ENCODE assay signal across 9 mouse cellular contexts in genomic region chr14:72532028-72532917, GRCm38 (mm10). TPM values are rescaled to one million over a fixed set of nuclear protein-coding genes. Genes with fewer than 3 reads are reported as not detected.
DNase-seq lines count a peak whose midpoint lies in the region; ATAC-seq and TF ChIP-seq lines count a peak whose summit lies in the region.
"Had no signal": no experiment of that assay in that cellular context is flagged by ENCODE, and none has a peak within 500 bp of the region (broad histone marks: within the 10 kb centered on the region; RNA-seq: fewer than 3 reads in every experiment).

No protein-coding gene starts in this region.

- 1% methylated on average over 54 of the region's 54 CpGs for WGBS in heart, embryonic 13.5 days
- whole genome bisulfite sequencing in embryonic facial prominence, embryonic 13.5 days, result 3% methylated on average over 54 of the region's 54 CpGs
- 3% methylated on average over 54 of the region's 54 CpGs for WGBS in stomach, postnatal 0 days

- peaks cover 13% of the 10 kb centered on the region for H3K4me1 ChIP-seq in heart, embryonic 13.5 days
- H3K4me1 ChIP-seq in embryonic facial prominence, embryonic 13.5 days, result peaks cover 8% of the 10 kb centered on the region
- H3K4me1 ChIP-seq in stomach, postnatal 0 days (replicated peaks; ENCODE audit: control insufficient read depth, insufficient read depth), result no peaks in the 10 kb centered on the region

- DNase-seq in heart, postnatal 14 days, result no peak
- peak; percentile 44 for DNase-seq in Muller cell, postnatal 12 days (ENCODE audit: inconsistent ontology term)
- peak; percentile 70 for DNase-seq in kidney, adult 18-20 months
- DNase-seq in stomach, postnatal 0 days (ENCODE audit: low spot score), result peak; percentile 58
- DNase-seq in urinary bladder, adult 2 months (ENCODE audit: low spot score), result no peak

- intact Hi-C loops in heart, postnatal 14 days (cut with DNase I), result no loop called here

- peaks cover 62% of the 10 kb centered on the region for H3K27me3 ChIP-seq in heart, embryonic 13.5 days (replicated peaks)
- H3K27me3 ChIP-seq in embryonic facial prominence, embryonic 13.5 days, result peaks cover 53% of the 10 kb centered on the region
- H3K27me3 ChIP-seq in stomach, postnatal 0 days (ENCODE audit: control insufficient read depth, insufficient read depth, low read length), result no peaks in the 10 kb centered on the region

- no peaks in the 10 kb centered on the region for H3K9me3 ChIP-seq in heart, embryonic 13.5 days
- H3K9me3 ChIP-seq in embryonic facial prominence, embryonic 13.5 days, result no peaks in the 10 kb centered on the region
- no peaks in the 10 kb centered on the region for H3K9me3 ChIP-seq in stomach, postnatal 0 days (ENCODE audit: control insufficient read depth, low read length)

- TF ChIP-seq CTCF in stomach, postnatal 0 days (IDR thresholded peaks at IDR 0.05; ENCODE audit: low read depth), result no peak; the same call in 1 of the 2 replicates

- H3K36me3 ChIP-seq in heart, embryonic 13.5 days, result peaks cover 6% of the 10 kb centered on the region; the same call in 1 of the 2 replicates
- peaks cover 5% of the 10 kb centered on the region; the same call in 1 of the 2 replicates for H3K36me3 ChIP-seq in embryonic facial prominence, embryonic 13.5 days
- no peaks in the 10 kb centered on the region for H3K36me3 ChIP-seq in stomach, postnatal 0 days (ENCODE audit: control insufficient read depth, insufficient read depth, low read length)

- ATAC-seq in heart, embryonic 13.5 days (ENCODE audit: extremely low read depth, insufficient number of reproducible peaks, low FRiP score, low TSS enrichment), result no peak
- ATAC-seq in embryonic facial prominence, embryonic 13.5 days (ENCODE audit: insufficient number of reproducible peaks, insufficient read depth, low FRiP score, low TSS enrichment, low read depth), result peak; percentile 63
- peak; percentile 56 for ATAC-seq in megakaryocyte progenitor cell, adult 5-6 weeks (replicated peaks; ENCODE audit: poor library complexity)
- ATAC-seq in stomach, postnatal 0 days (ENCODE audit: low FRiP score, low TSS enrichment), result peak; percentile 81

- H3K27ac ChIP-seq in heart, embryonic 13.5 days (replicated peaks), result no peak overlapping the region
- no peak overlapping the region for H3K27ac ChIP-seq in embryonic facial prominence, embryonic 13.5 days
- no peak overlapping the region for H3K27ac ChIP-seq in stomach, postnatal 0 days (replicated peaks)

- TF ChIP-seq EP300 in stomach, postnatal 0 days (optimal IDR thresholded peaks at IDR 0.05), result no peak

- peak overlapping the region; percentile 66 for H3K9ac ChIP-seq in heart, embryonic 13.5 days
- peak overlapping the region; percentile 58 for H3K9ac ChIP-seq in embryonic facial prominence, embryonic 13.5 days
- H3K9ac ChIP-seq in stomach, postnatal 0 days (ENCODE audit: low read length), result peak overlapping the region; percentile 27; the same call in 1 of the 2 replicates

- H3K4me2 ChIP-seq in heart, embryonic 13.5 days, result peak overlapping the region; percentile 92
- H3K4me2 ChIP-seq in embryonic facial prominence, embryonic 13.5 days, result peak overlapping the region; percentile 91
- H3K4me2 ChIP-seq in stomach, postnatal 0 days (replicated peaks; ENCODE audit: low read depth), result peak overlapping the region; percentile 62

- peak overlapping the region; percentile 54 for H3K4me3 ChIP-seq in heart, embryonic 13.5 days
- peak overlapping the region; percentile 43 for H3K4me3 ChIP-seq in embryonic facial prominence, embryonic 13.5 days
- H3K4me3 ChIP-seq in stomach, postnatal 0 days (ENCODE audit: low read depth, low read length), result peak overlapping the region; percentile 38
- H3K4me3 ChIP-seq: myocyte had no signal

RNA-seq across cellular contexts. Expression of gene Gm9195, which starts 40.6 kb away (rescaled TPM):
- polyA plus RNA-seq in heart, embryonic 13.5 days (2015; fragmentation: Nextera tagmentation; extraction: Ambion mirVana), result not detected in 2 replicates
- total RNA-seq in heart, postnatal 14 days (2021), result not detected
- not detected in 2 replicates for polyA plus RNA-seq in embryonic facial prominence, embryonic 13.5 days (2015; fragmentation: Nextera tagmentation; extraction: Ambion mirVana)
- total RNA-seq in megakaryocyte progenitor cell, adult 5-6 weeks (2015), result not detected in 2 replicates
- total RNA-seq in megakaryocyte progenitor cell, adult 5-6 weeks (2017), result not detected in 2 replicates
- polyA plus RNA-seq in stomach, postnatal 0 days (2015; fragmentation: Nextera tagmentation; extraction: Ambion mirVana), result not detected in 2 replicates
- polyA plus RNA-seq in urinary bladder, adult 2 months (2012; rRNA removed), result 0.06 and 0.07 TPM in 2 replicates
- polyA plus RNA-seq: myocyte had no signal

Comparison
In these comparisons a context has a peak if more than half of its experiments do, and no peak if none do; other contexts are left out.
1. DNase-seq: peak in Muller cell, postnatal 12 days (single experiment), kidney, adult 18-20 months (single experiment) and stomach, postnatal 0 days (single experiment); none in heart, postnatal 14 days (0 of 2) and urinary bladder, adult 2 months (single experiment).
2. Peak in every context shown above with its lines, with median percentiles within 50 percentile points of each other: H3K4me2 ChIP-seq, H3K4me3 ChIP-seq and H3K9ac ChIP-seq.